Mouse (Mus musculus): ENCODE data around the gene Xkr8. TPM values are rescaled to one million over a fixed set of nuclear protein-coding genes. Genes with fewer than 3 reads are reported as not detected.
A peak's percentile ranks its signal among the peaks of the same experiment; 100 is the strongest.

The Xkr8 gene
- total and polyA plus RNA-seq, 3 experiments: 1.2 to 2.9 (median 1.6) TPM

GRCm38 (mm10) chr4:132706885-132707284 lies 25.5 kb downstream of the Xkr8 start:
- no peak overlapping the region for H3K27ac ChIP-seq
- intact Hi-C loops (cut with DNase I): no loop called here
- no peaks in the 10 kb centered on the region; the same call in 1 of the 2 replicates for H3K36me3 ChIP-seq (ENCODE audit: control insufficient read depth, insufficient read depth, low read length)
- 97% methylated on average over 8 of the region's 8 CpGs for WGBS
- TF ChIP-seq CTCF (IDR thresholded peaks at IDR 0.05) (no peak), EP300 (IDR thresholded peaks at IDR 0.05; ENCODE audit: insufficient read depth, low read depth, low read length) (no peak), POLR2A (IDR thresholded peaks at IDR 0.05; ENCODE audit: insufficient read depth, low read depth, low read length) (no peak)
- no peak for DNase-seq
- H3K4me1 ChIP-seq (ENCODE audit: control insufficient read depth, insufficient read depth, low read length): no peaks in the 10 kb centered on the region
- H3K9ac ChIP-seq (ENCODE audit: low read depth, low read length): no peak overlapping the region
- H3K4me3 ChIP-seq: no peak overlapping the region
- no peaks in the 10 kb centered on the region for H3K27me3 ChIP-seq (ENCODE audit: control insufficient read depth, insufficient read depth, low read length)
- no peaks in the 10 kb centered on the region for H3K79me2 ChIP-seq (replicated peaks; ENCODE audit: control insufficient read depth, insufficient read depth, low read length)

- H3K27me3 ChIP-seq (ENCODE audit: control insufficient read depth, insufficient read depth, low read length): no peaks in the 10 kb centered on the region
- no peaks in the 10 kb centered on the region for H3K4me1 ChIP-seq (ENCODE audit: control insufficient read depth, insufficient read depth, low read length)
- H3K9ac ChIP-seq (ENCODE audit: low read depth, low read length): no peak overlapping the region
- no peak for TF ChIP-seq POLR2A (IDR thresholded peaks at IDR 0.05; ENCODE audit: insufficient read depth, low read depth, low read length)
- no peak for TF ChIP-seq EP300 (IDR thresholded peaks at IDR 0.05; ENCODE audit: insufficient read depth, low read depth, low read length)
- no peak for TF ChIP-seq CTCF (IDR thresholded peaks at IDR 0.05)
- intact Hi-C loops (cut with DNase I): no loop called here
- no peak overlapping the region for H3K27ac ChIP-seq
- H3K79me2 ChIP-seq (replicated peaks; ENCODE audit: control insufficient read depth, insufficient read depth, low read length): no peaks in the 10 kb centered on the region
- no peaks in the 10 kb centered on the region for H3K36me3 ChIP-seq (ENCODE audit: control insufficient read depth, insufficient read depth, low read length)
- no peak for DNase-seq
- no peak overlapping the region for H3K4me3 ChIP-seq
- 97% methylated on average over 5 of the region's 5 CpGs for WGBS
These were observed 30.3 kb downstream of the Xkr8 start for GRCm38 (mm10) chr4:132702076-132702475.

- DNase-seq: no peak
- WGBS: 91% methylated on average over 3 of the region's 3 CpGs
- H3K27ac ChIP-seq: no peak overlapping the region
- no peak overlapping the region for H3K4me3 ChIP-seq
- H3K79me2 ChIP-seq (replicated peaks; ENCODE audit: control insufficient read depth, insufficient read depth, low read length): no peaks in the 10 kb centered on the region
- no peak overlapping the region for H3K9ac ChIP-seq (ENCODE audit: low read depth, low read length)
- intact Hi-C loops (cut with DNase I): no loop called here
- peaks cover 2% of the 10 kb centered on the region; the same call in 1 of the 2 replicates for H3K36me3 ChIP-seq (ENCODE audit: control insufficient read depth, insufficient read depth, low read length)
- TF ChIP-seq POLR2A (IDR thresholded peaks at IDR 0.05; ENCODE audit: insufficient read depth, low read depth, low read length): no peak
- no peak for TF ChIP-seq CTCF (IDR thresholded peaks at IDR 0.05)
- no peak for TF ChIP-seq EP300 (IDR thresholded peaks at IDR 0.05; ENCODE audit: insufficient read depth, low read depth, low read length)
- no peaks in the 10 kb centered on the region for H3K4me1 ChIP-seq (ENCODE audit: control insufficient read depth, insufficient read depth, low read length)
- H3K27me3 ChIP-seq (ENCODE audit: control insufficient read depth, insufficient read depth, low read length): no peaks in the 10 kb centered on the region
These were observed 39.0 kb downstream of the Xkr8 start for GRCm38 (mm10) chr4:132693366-132693765.

- TF ChIP-seq EP300 (IDR thresholded peaks at IDR 0.05; ENCODE audit: insufficient read depth, low read depth, low read length) (no peak), CTCF (IDR thresholded peaks at IDR 0.05) (no peak), POLR2A (IDR thresholded peaks at IDR 0.05; ENCODE audit: insufficient read depth, low read depth, low read length) (no peak)
- H3K9ac ChIP-seq (ENCODE audit: low read depth, low read length): no peak overlapping the region
- no peaks in the 10 kb centered on the region for H3K4me1 ChIP-seq (ENCODE audit: control insufficient read depth, insufficient read depth, low read length)
- no peaks in the 10 kb centered on the region for H3K27me3 ChIP-seq (ENCODE audit: control insufficient read depth, insufficient read depth, low read length)
- no peaks in the 10 kb centered on the region for H3K79me2 ChIP-seq (replicated peaks; ENCODE audit: control insufficient read depth, insufficient read depth, low read length)
- H3K4me3 ChIP-seq: no peak overlapping the region
- WGBS: 55% methylated on average over 2 of the region's 2 CpGs
- no peaks in the 10 kb centered on the region for H3K36me3 ChIP-seq (ENCODE audit: control insufficient read depth, insufficient read depth, low read length)
- DNase-seq: no peak
- intact Hi-C loops (cut with DNase I): no loop called here
- H3K27ac ChIP-seq: no peak overlapping the region
These were observed 42.7 kb downstream of the Xkr8 start for GRCm38 (mm10) chr4:132689634-132690033.

- peak; percentile 82 for TF ChIP-seq CTCF (IDR thresholded peaks at IDR 0.05)
- 0 out of 2 replicates have a peak, but pooled peaks have one; percentile 37 for TF ChIP-seq EP300 (IDR thresholded peaks at IDR 0.05; ENCODE audit: insufficient read depth, low read depth, low read length)
- TF ChIP-seq POLR2A (IDR thresholded peaks at IDR 0.05; ENCODE audit: insufficient read depth, low read depth, low read length): no peak
- no peaks in the 10 kb centered on the region for H3K79me2 ChIP-seq (replicated peaks; ENCODE audit: control insufficient read depth, insufficient read depth, low read length)
- DNase-seq: peak; percentile 13 to 32
- no peaks in the 10 kb centered on the region for H3K4me1 ChIP-seq (ENCODE audit: control insufficient read depth, insufficient read depth, low read length)
- WGBS: 82% methylated on average over 7 of the region's 7 CpGs
- no peaks in the 10 kb centered on the region for H3K27me3 ChIP-seq (ENCODE audit: control insufficient read depth, insufficient read depth, low read length)
- H3K36me3 ChIP-seq (ENCODE audit: control insufficient read depth, insufficient read depth, low read length): no peaks in the 10 kb centered on the region
- H3K9ac ChIP-seq (ENCODE audit: low read depth, low read length): no peak overlapping the region
- no peak overlapping the region for H3K4me3 ChIP-seq
- intact Hi-C loops (cut with DNase I): loop anchor here (1.0 kb wide), 1 partner anchor 131 kb away; no protein-coding TSS in a partner anchor
- no peak overlapping the region for H3K27ac ChIP-seq
These were observed 55.4 kb downstream of the Xkr8 start for GRCm38 (mm10) chr4:132676771-132677539.

Other genes starting within 250 kb of the Xkr8 start
- 1 to 10 TPM; 2.5 to 3.3 TPM for gene Sesn2, start 222.0 kb downstream of the Xkr8 start, total RNA-seq (2021)
- 3.4 and 4.3 TPM in 2 replicates for gene Sesn2, start 222.0 kb downstream of the Xkr8 start, polyA plus RNA-seq (2012; rRNA removed)
- 100 to 1,000 TPM; 287 to 299 TPM for gene Atpif1, start 198.9 kb downstream of the Xkr8 start, total RNA-seq (2021)
- gene Atpif1, start 198.9 kb downstream of the Xkr8 start, polyA plus RNA-seq (2012; rRNA removed): 146 and 164 TPM in 2 replicates
- 10 to 100 TPM; 53.3 to 58.8 TPM for gene Dnajc8, start 197.0 kb downstream of the Xkr8 start, total RNA-seq (2021)
- 29.1 and 40.0 TPM in 2 replicates for gene Dnajc8, start 197.0 kb downstream of the Xkr8 start, polyA plus RNA-seq (2012; rRNA removed)
- 1 to 10 TPM; 1.7 to 1.8 TPM for gene Ptafr, start 168.5 kb downstream of the Xkr8 start, total RNA-seq (2021)
- 3.1 and 4.4 TPM in 2 replicates for gene Ptafr, start 168.5 kb downstream of the Xkr8 start, polyA plus RNA-seq (2012; rRNA removed)
- 10 to 100 TPM; 29.8 to 31.8 TPM for gene Eya3, start 93.6 kb downstream of the Xkr8 start, total RNA-seq (2021)
- gene Eya3, start 93.6 kb downstream of the Xkr8 start, polyA plus RNA-seq (2012; rRNA removed): 26.6 and 41.7 TPM in 2 replicates
- under 1 TPM; 0.82 to 0.86 TPM for gene Smpdl3b, start 24.7 kb upstream of the Xkr8 start, total RNA-seq (2021)
- 1.3 TPM in 2 replicates for gene Smpdl3b, start 24.7 kb upstream of the Xkr8 start, polyA plus RNA-seq (2012; rRNA removed)
- 10 to 100 TPM; 10.5 to 12.4 TPM for gene Rpa2, start 35.8 kb upstream of the Xkr8 start, total RNA-seq (2021)
- 9.9 and 14.9 TPM in 2 replicates for gene Rpa2, start 35.8 kb upstream of the Xkr8 start, polyA plus RNA-seq (2012; rRNA removed)
- gene Themis2, start 63.8 kb upstream of the Xkr8 start, total RNA-seq (2021): 1 to 10 TPM; 1.7 to 2.1 TPM
- gene Themis2, start 63.8 kb upstream of the Xkr8 start, polyA plus RNA-seq (2012; rRNA removed): 2.4 and 4.5 TPM in 2 replicates
- 10 to 100 TPM; 18.2 to 19.3 TPM for gene Ppp1r8, start 110.6 kb upstream of the Xkr8 start, total RNA-seq (2021)
- 18.2 and 33.1 TPM in 2 replicates for gene Ppp1r8, start 110.6 kb upstream of the Xkr8 start, polyA plus RNA-seq (2012; rRNA removed)
- 10 to 100 TPM; 32.5 to 32.8 TPM for gene Stx12, start 152.0 kb upstream of the Xkr8 start, total RNA-seq (2021)
- 16.2 and 31.7 TPM in 2 replicates for gene Stx12, start 152.0 kb upstream of the Xkr8 start, polyA plus RNA-seq (2012; rRNA removed)
- gene Fam76a, start 190.0 kb upstream of the Xkr8 start, total RNA-seq (2021): 10 to 100 TPM; 29.5 to 45.1 TPM
- gene Fam76a, start 190.0 kb upstream of the Xkr8 start, polyA plus RNA-seq (2012; rRNA removed): 13.3 and 16.3 TPM in 2 replicates
- gene Fgr, start 241.5 kb upstream of the Xkr8 start, total RNA-seq (2021): under 1 TPM; 0.43 to 0.47 TPM
- 0.73 and 1.7 TPM in 2 replicates for gene Fgr, start 241.5 kb upstream of the Xkr8 start, polyA plus RNA-seq (2012; rRNA removed)

Measured in heart, adult 2 months (tissue).